Mouse (Mus musculus) heart, adult 2 months (tissue): ENCODE measurements at regions not wholly inside any gene's neighbourhood (a gene's known extent, or its start where the extent isn't known, plus 50 kb on each side); places are given as distances from the start of the nearest gene placed in this dataset.

Source experiments
- DNase-seq, 2 experiments: peaks; one replicate each; pipeline ENCODE4 v3.0.0; 2021
- H3K27ac ChIP-seq: fragments of 200-600 bp; 2 replicates; pipeline ENCODE4 v1.8.1; 2022
- H3K27me3 ChIP-seq: fragments of 200-500 bp; 2 replicates; pipeline ENCODE4 v1.6.1; 2012; ENCODE audit warnings: mild to moderate bottlenecking, low read length, inconsistent platforms, mixed read lengths; ENCODE audit not compliant: control insufficient read depth, insufficient read depth
- H3K36me3 ChIP-seq: fragments of 200-500 bp; 2 replicates; pipeline ENCODE4 v1.6.1; 2012; ENCODE audit warnings: low read length, inconsistent platforms; ENCODE audit not compliant: control insufficient read depth, insufficient read depth
- H3K4me1 ChIP-seq: fragments of 200-500 bp; 2 replicates; pipeline ENCODE4 v1.6.1; 2011; ENCODE audit warnings: low read length; ENCODE audit not compliant: control insufficient read depth, insufficient read depth
- H3K4me3 ChIP-seq: fragments of 200-600 bp; 2 replicates; pipeline ENCODE4 v1.8.1; 2022
- H3K79me2 ChIP-seq: fragments of 200-500 bp; replicated peaks from 2 replicates; pipeline ENCODE4 v1.6.1; 2012; ENCODE audit warnings: mild to moderate bottlenecking, inconsistent platforms, low read length, moderate library complexity, mixed read lengths; ENCODE audit not compliant: control insufficient read depth, insufficient read depth
- H3K9ac ChIP-seq: fragments of 200-500 bp; 2 replicates; pipeline ENCODE4 v1.6.1; 2012; ENCODE audit warnings: low read depth, mild to moderate bottlenecking, control low read depth, inconsistent platforms, low read length, mixed read lengths
- CTCF ChIP-seq: fragments of 200-600 bp; IDR thresholded peaks from 2 replicates; pipeline ENCODE4 v1.8.1; 2022; ENCODE audit warnings: antibody characterized with exemption, mild to moderate bottlenecking, moderate library complexity
- EP300 ChIP-seq: fragments of 200-500 bp; IDR thresholded peaks from 2 replicates; pipeline ENCODE4 v1.6.1; 2011; ENCODE audit warnings: low read depth, low read length, control low read depth; ENCODE audit not compliant: insufficient read depth
- POLR2A ChIP-seq: fragments of 200-500 bp; IDR thresholded peaks from 2 replicates; pipeline ENCODE4 v1.6.1; 2011; ENCODE audit warnings: mild to moderate bottlenecking, low read depth, low read length, control low read depth; ENCODE audit not compliant: insufficient read depth
- WGBS: fragments of 180-500 bp; shearing (Covaris S2); methylation state at CpG from one replicate; pipeline ENCODE4 v1.1.7; 2018; 5-methylcytosine and 5-hydroxymethylcytosine counted together
- intact Hi-C: fragments of 180-260 bp; cut with DNase I; formaldehyde crosslinking; loops from one replicate; pipeline ENCODE4 v1.15.1; 2025

DNA sequence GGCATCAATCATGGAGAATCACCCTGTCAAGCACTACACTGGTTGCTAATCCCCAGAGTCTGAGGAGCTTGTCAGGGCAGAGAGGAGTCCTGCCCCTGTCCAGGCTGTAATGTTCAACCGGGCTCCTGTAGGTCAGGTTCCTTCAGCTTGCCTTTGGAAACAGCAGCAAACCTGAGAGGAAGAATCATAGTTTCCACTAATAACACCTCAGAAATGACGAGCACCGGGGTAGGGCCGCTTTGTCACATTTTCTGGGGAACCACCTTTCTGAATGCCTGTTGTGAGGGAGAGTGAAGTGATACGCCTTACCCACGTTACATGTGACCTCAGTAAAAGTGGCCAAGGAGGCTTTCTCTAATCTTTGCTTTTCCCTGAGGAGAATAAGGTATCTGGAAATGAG lies 263.8 kb upstream of the N4bp1 start:
- TF ChIP-seq EP300 (no peak), CTCF (no peak), POLR2A (no peak)
- Histone ChIP-seq H3K36me3 (no peaks in the 10 kb centered on the region), H3K27ac (no peak overlapping the region), H3K9ac (no peak overlapping the region), H3K4me3 (no peak overlapping the region), H3K79me2 (no peaks in the 10 kb centered on the region), H3K27me3 (no peaks in the 10 kb centered on the region), H3K4me1 (no peaks in the 10 kb centered on the region)
- WGBS: 86% methylated on average over 6 of the region's 6 CpGs
- no peak for DNase-seq
- intact Hi-C loops: no loop called here

DNA sequence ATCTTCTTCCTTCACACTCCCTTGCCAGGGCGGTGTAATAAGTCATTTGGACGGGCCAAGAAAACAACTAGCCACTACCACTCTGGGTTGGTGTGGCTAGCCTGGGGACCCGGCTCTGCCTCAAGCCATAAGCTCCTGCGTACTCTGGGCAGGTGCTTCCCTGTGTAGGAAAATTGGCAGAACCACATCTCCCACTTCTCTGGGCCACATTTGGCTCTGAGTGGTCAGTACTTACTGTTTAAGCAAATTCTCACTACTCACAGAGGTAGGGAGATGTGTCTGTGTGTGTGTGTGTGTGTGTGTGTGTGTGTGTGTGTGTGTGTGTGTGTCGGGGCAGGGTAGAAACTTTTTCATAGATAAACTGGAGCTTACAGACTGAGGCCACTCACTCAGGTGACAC lies 262.6 kb upstream of the N4bp1 start:
- intact Hi-C loops: no loop called here
- no peaks in the 10 kb centered on the region for H3K4me1 ChIP-seq
- WGBS: 85% methylated on average over 5 of the region's 5 CpGs

DNA sequence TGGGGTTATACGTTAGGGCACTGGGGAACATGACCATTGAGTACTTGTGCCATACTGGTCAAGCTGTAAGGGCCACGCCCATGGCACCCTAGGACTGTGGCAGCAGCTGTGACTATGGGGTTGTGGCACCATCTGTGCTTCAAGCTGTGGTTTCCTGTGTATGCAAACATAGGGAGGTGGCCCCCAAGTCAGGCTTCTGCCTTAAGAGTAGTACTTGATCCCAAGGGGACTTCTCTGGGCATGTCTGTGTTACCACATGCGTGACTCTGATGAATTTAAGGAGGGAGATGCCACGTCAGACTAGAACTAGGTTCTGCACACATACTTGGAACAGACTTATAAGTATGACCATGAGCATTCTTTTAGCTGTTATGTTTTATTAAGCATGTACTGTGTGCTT lies 252.4 kb upstream of the N4bp1 start:
- Histone ChIP-seq H3K79me2 (no peaks in the 10 kb centered on the region), H3K36me3 (no peaks in the 10 kb centered on the region), H3K27me3 (no peaks in the 10 kb centered on the region), H3K4me3 (no peak overlapping the region), H3K27ac (no peak overlapping the region), H3K4me1 (no peaks in the 10 kb centered on the region), H3K9ac (no peak overlapping the region)
- DNase-seq: no peak
- no peak for TF ChIP-seq CTCF
- no peak for TF ChIP-seq EP300
- TF ChIP-seq POLR2A: no peak
- WGBS: 82% methylated on average over 4 of the region's 4 CpGs
- intact Hi-C loops: no loop called here

More for the DNA sequence above, 262.6 kb upstream of the N4bp1 start:
- Histone ChIP-seq H3K36me3 (no peaks in the 10 kb centered on the region), H3K4me3 (no peak overlapping the region), H3K9ac (no peak overlapping the region), H3K27ac (no peak overlapping the region), H3K27me3 (no peaks in the 10 kb centered on the region), H3K79me2 (no peaks in the 10 kb centered on the region)
- no peak for DNase-seq
- TF ChIP-seq CTCF (no peak), POLR2A (no peak), EP300 (no peak)

DNA sequence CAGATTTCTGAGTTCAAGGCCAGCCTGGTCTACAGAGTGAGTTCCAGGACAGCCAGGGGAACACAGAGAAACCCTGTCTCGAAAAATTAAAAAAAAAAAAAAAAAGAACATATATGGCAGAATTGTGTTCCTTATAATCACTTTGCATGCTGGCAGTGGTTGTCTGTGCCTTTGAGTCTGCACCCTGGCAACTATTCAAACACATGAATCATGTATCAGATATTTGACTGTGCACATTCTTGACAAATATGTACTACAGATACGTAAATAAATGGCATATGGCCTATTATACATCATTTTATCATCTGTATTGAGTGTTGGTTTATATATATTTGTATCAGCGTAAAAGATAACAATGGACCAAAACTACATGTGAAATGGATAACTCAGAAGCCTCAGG lies 246.7 kb upstream of the N4bp1 start:
- Histone ChIP-seq H3K4me1 (peaks cover 8% of the 10 kb centered on the region), H3K4me3 (no peak overlapping the region), H3K27ac (no peak overlapping the region), H3K9ac (no peak overlapping the region), H3K27me3 (no peaks in the 10 kb centered on the region), H3K36me3 (no peaks in the 10 kb centered on the region; the same call in 1 of the 2 replicates), H3K79me2 (no peaks in the 10 kb centered on the region)
- 70% methylated on average over 3 of the region's 3 CpGs for WGBS
- TF ChIP-seq CTCF: no peak
- TF ChIP-seq EP300: no peak
- no peak for TF ChIP-seq POLR2A
- DNase-seq: no peak
- intact Hi-C loops: no loop called here

DNA sequence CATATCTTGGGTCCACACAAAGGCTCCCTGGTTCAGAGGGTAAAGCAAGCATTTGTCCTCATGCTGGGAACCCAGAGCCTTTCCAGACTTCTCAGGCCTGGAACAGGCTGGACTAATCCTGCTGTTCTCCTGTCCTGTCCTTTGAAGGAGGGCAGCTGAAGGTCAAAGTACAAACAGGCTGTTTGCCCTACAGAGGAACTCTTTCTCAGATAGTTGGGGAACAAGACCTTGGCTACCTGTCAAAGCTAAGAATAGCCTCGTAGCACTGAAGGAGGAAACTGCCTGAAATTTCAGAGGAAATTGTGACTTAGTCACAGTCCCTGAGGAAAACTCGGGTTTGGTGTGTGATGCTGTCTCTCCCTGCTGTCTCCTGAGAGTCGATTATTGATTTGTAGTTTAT lies 245.6 kb upstream of the N4bp1 start:
- peak; percentile 32 for DNase-seq

DNA sequence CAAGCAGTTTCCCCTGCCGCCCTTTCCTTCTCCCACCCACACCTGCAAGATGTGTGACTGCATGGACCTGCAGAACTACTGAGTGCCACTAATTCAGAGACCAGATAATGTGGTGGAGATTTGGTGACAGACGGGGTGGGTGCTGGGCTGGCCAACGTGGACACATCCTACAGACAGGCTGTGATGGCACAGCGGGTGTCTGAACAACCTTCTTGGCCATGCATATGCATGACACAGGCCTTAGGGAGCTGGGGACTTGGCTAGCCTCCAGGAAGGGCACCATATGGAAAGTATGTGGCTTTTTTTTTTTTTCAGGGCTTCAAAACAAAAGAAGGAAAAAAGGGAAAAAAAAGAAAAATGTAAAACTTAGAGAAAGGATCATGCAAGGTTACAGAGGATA lies 243.5 kb upstream of the N4bp1 start:
- intact Hi-C loops: no loop called here
- H3K4me3 ChIP-seq: no peak overlapping the region
- no peak for TF ChIP-seq CTCF
- no peak for TF ChIP-seq EP300
- no peak for TF ChIP-seq POLR2A
- no peak overlapping the region for H3K27ac ChIP-seq
- H3K36me3 ChIP-seq: no peaks in the 10 kb centered on the region; the same call in 1 of the 2 replicates
- no peaks in the 10 kb centered on the region for H3K79me2 ChIP-seq
- H3K9ac ChIP-seq: no peak overlapping the region
- no peaks in the 10 kb centered on the region for H3K27me3 ChIP-seq
- 67% methylated on average over 4 of the region's 4 CpGs for WGBS
- H3K4me1 ChIP-seq: peaks cover 8% of the 10 kb centered on the region
- no peak for DNase-seq

More for the DNA sequence above, 245.6 kb upstream of the N4bp1 start:
- peaks cover 8% of the 10 kb centered on the region for H3K4me1 ChIP-seq
- no peaks in the 10 kb centered on the region for H3K27me3 ChIP-seq
- no peak overlapping the region for H3K4me3 ChIP-seq
- peak overlapping the region; percentile 75 for H3K27ac ChIP-seq
- intact Hi-C loops: no loop called here
- no peaks in the 10 kb centered on the region for H3K79me2 ChIP-seq
- TF ChIP-seq CTCF: 0 out of 2 replicates have a peak, but pooled peaks have one; percentile 3
- 0 out of 2 replicates have a peak, but pooled peaks have one; percentile 30 for TF ChIP-seq EP300
- TF ChIP-seq POLR2A: peak; percentile 37; the same call in 1 of the 2 replicates
- H3K36me3 ChIP-seq: no peaks in the 10 kb centered on the region; the same call in 1 of the 2 replicates
- WGBS: 20% methylated on average over 3 of the region's 3 CpGs
- no peak overlapping the region for H3K9ac ChIP-seq
